Mouse (Mus musculus): ENCODE results near the gene Gstcd. TPM values are rescaled to one million over a fixed set of nuclear protein-coding genes. Genes with fewer than 3 reads are reported as not detected.

The Gstcd gene
- polyA plus RNA-seq, 1 experiment: 18.7 TPM

DNA sequence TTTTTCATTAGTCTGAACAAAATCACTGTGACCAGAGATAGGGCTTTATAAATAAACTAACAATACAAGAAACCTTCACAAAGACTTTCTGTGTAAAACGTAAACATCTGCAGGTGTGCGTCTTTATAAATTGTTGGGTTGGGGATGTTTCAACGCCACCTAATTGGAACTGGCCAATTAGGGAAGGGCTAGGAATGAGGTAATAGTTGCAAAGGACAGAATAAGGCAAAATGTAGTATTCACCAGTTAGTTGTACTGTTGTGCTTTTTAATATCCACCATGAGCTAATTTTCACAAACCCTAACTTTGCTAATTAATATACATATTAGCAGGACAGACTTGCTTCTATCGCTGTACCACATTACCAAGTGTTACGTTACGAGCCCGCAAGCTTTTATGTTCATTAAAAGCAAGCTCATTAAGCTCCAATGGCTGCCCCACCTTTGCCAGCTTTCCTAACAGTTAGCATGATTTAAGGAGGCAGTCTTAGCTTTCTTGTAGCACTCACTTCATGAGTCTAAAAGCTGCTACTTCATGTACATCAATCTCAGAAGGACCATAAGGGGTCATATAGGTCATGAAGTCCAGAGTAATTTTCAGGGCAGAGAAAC, 58.6 kb downstream of the Gstcd start:
- H3K4me3 ChIP-seq (ENCODE audit: control insufficient read depth, low read depth, low read length): no peak overlapping the region
- TF ChIP-seq POLR2A (IDR thresholded peaks at IDR 0.05; ENCODE audit: control insufficient read depth, low read depth, low read length) (no peak), CTCF (IDR thresholded peaks at IDR 0.05; ENCODE audit: control insufficient read depth, insufficient read depth, insufficient replicate concordance, low read depth, low read length) (no peak)
- no peaks in the 10 kb centered on the region for H3K4me1 ChIP-seq (ENCODE audit: control insufficient read depth, insufficient read depth, low read length)
- H3K27ac ChIP-seq (ENCODE audit: control insufficient read depth, insufficient read depth, low read depth, low read length): no peak overlapping the region
- no peaks in the 10 kb centered on the region for H3K36me3 ChIP-seq (ENCODE audit: control insufficient read depth, insufficient read depth, low read length)
- H3K27me3 ChIP-seq (ENCODE audit: control insufficient read depth, insufficient read depth, low read length): no peaks in the 10 kb centered on the region

- Histone ChIP-seq H3K4me3 (ENCODE audit: control insufficient read depth, low read depth, low read length) (no peak overlapping the region), H3K4me1 (ENCODE audit: control insufficient read depth, insufficient read depth, low read length) (no peaks in the 10 kb centered on the region), H3K27me3 (ENCODE audit: control insufficient read depth, insufficient read depth, low read length) (no peaks in the 10 kb centered on the region), H3K36me3 (ENCODE audit: control insufficient read depth, insufficient read depth, low read length) (no peaks in the 10 kb centered on the region), H3K27ac (ENCODE audit: control insufficient read depth, insufficient read depth, low read depth, low read length) (no peak overlapping the region)
- TF ChIP-seq POLR2A (IDR thresholded peaks at IDR 0.05; ENCODE audit: control insufficient read depth, low read depth, low read length) (no peak), CTCF (IDR thresholded peaks at IDR 0.05; ENCODE audit: control insufficient read depth, insufficient read depth, insufficient replicate concordance, low read depth, low read length) (no peak)
These were observed 64.9 kb downstream of the Gstcd start for GRCm38 (mm10) chr3:133026977-133027376.

- TF ChIP-seq CTCF (IDR thresholded peaks at IDR 0.05; ENCODE audit: control insufficient read depth, insufficient read depth, insufficient replicate concordance, low read depth, low read length): no peak
- no peak for TF ChIP-seq POLR2A (IDR thresholded peaks at IDR 0.05; ENCODE audit: control insufficient read depth, low read depth, low read length)
- H3K27ac ChIP-seq (ENCODE audit: control insufficient read depth, insufficient read depth, low read depth, low read length): no peak overlapping the region
- H3K4me3 ChIP-seq (ENCODE audit: control insufficient read depth, low read depth, low read length): no peak overlapping the region
- no peaks in the 10 kb centered on the region for H3K4me1 ChIP-seq (ENCODE audit: control insufficient read depth, insufficient read depth, low read length)
- H3K36me3 ChIP-seq (ENCODE audit: control insufficient read depth, insufficient read depth, low read length): no peaks in the 10 kb centered on the region
- no peaks in the 10 kb centered on the region for H3K27me3 ChIP-seq (ENCODE audit: control insufficient read depth, insufficient read depth, low read length)
These were observed 84.6 kb downstream of the Gstcd start for GRCm38 (mm10) chr3:133007250-133007649.

GRCm38 (mm10) chr3:132996299-132996698, 95.5 kb downstream of the Gstcd start:
- TF ChIP-seq CTCF (IDR thresholded peaks at IDR 0.05; ENCODE audit: control insufficient read depth, insufficient read depth, insufficient replicate concordance, low read depth, low read length): no peak
- TF ChIP-seq POLR2A (IDR thresholded peaks at IDR 0.05; ENCODE audit: control insufficient read depth, low read depth, low read length): no peak

GRCm38 (mm10) chr3:132995904-132996267, 95.9 kb downstream of the Gstcd start:
- H3K36me3 ChIP-seq (ENCODE audit: control insufficient read depth, insufficient read depth, low read length): no peaks in the 10 kb centered on the region
- no peak overlapping the region for H3K27ac ChIP-seq (ENCODE audit: control insufficient read depth, insufficient read depth, low read depth, low read length)
- H3K4me1 ChIP-seq (ENCODE audit: control insufficient read depth, insufficient read depth, low read length): no peaks in the 10 kb centered on the region

More at GRCm38 (mm10) chr3:132996299-132996698, 95.5 kb downstream of the Gstcd start:
- H3K36me3 ChIP-seq (ENCODE audit: control insufficient read depth, insufficient read depth, low read length): no peaks in the 10 kb centered on the region
- no peak overlapping the region for H3K27ac ChIP-seq (ENCODE audit: control insufficient read depth, insufficient read depth, low read depth, low read length)
- no peaks in the 10 kb centered on the region for H3K4me1 ChIP-seq (ENCODE audit: control insufficient read depth, insufficient read depth, low read length)
- H3K27me3 ChIP-seq (ENCODE audit: control insufficient read depth, insufficient read depth, low read length): no peaks in the 10 kb centered on the region
- no peak overlapping the region for H3K4me3 ChIP-seq (ENCODE audit: control insufficient read depth, low read depth, low read length)

DNA sequence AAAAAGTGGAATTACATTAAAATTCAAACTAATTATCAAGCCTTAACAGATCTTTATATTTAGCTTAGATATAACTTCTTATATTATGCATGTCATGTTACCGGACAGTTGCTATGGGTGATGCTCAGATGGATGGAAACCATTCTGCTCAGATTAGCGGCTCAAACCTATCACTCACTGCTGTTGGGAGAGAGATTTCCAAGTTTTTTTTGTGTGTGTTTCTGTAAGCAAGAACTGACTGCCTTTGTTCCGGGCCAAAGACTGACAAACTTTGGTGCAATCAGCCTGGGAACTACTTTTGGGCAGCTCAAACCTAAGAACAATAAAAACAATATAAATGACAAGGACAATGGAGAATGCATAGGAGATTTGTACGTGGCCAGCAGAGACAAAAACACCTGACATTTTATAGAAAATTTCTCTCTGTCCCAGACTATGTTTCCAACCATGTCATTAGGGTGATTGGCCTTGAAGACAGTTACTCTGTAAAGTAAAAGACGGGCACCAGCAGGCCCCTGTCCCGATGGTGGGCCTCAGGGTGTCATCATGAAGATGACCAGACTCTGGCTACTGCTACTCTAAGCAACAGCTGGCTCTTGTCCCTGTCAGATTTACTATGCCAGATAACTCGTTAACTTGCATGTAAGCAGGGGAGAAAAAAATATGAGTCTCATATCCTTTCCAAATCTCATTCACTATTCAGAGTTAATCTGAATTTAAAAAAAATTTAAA, 96.5 kb downstream of the Gstcd start:
- H3K27me3 ChIP-seq (ENCODE audit: control insufficient read depth, insufficient read depth, low read length): no peaks in the 10 kb centered on the region
- no peaks in the 10 kb centered on the region for H3K4me1 ChIP-seq (ENCODE audit: control insufficient read depth, insufficient read depth, low read length)
- H3K27ac ChIP-seq (ENCODE audit: control insufficient read depth, insufficient read depth, low read depth, low read length): no peak overlapping the region
- TF ChIP-seq CTCF (IDR thresholded peaks at IDR 0.05; ENCODE audit: control insufficient read depth, insufficient read depth, insufficient replicate concordance, low read depth, low read length) (no peak), POLR2A (IDR thresholded peaks at IDR 0.05; ENCODE audit: control insufficient read depth, low read depth, low read length) (no peak)
- no peaks in the 10 kb centered on the region for H3K36me3 ChIP-seq (ENCODE audit: control insufficient read depth, insufficient read depth, low read length)
- H3K4me3 ChIP-seq (ENCODE audit: control insufficient read depth, low read depth, low read length): no peak overlapping the region

More at GRCm38 (mm10) chr3:132995904-132996267, 95.9 kb downstream of the Gstcd start:
- TF ChIP-seq POLR2A (IDR thresholded peaks at IDR 0.05; ENCODE audit: control insufficient read depth, low read depth, low read length) (no peak), CTCF (IDR thresholded peaks at IDR 0.05; ENCODE audit: control insufficient read depth, insufficient read depth, insufficient replicate concordance, low read depth, low read length) (no peak)
- Histone ChIP-seq H3K27me3 (ENCODE audit: control insufficient read depth, insufficient read depth, low read length) (no peaks in the 10 kb centered on the region), H3K4me3 (ENCODE audit: control insufficient read depth, low read depth, low read length) (no peak overlapping the region)

DNA sequence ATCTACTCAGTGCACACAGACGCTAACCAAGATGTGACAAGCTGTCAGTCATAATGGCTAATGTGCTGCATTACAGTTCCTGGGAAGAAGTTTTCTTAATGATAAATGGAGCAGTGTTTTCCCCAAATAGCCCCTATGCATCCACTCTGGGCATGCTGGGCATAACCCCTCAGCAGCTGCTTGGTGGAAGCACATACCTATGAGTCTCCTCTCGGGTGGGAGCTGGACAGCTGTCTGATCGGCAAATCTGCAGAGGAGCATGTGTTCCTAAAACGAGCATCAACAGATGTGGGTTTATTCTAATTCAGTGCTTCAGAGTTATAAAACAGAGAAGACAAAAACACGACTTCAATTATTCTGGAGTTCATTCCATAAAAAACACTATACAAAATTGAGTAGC, 105.6 kb downstream of the Gstcd start:
- Histone ChIP-seq H3K27me3 (ENCODE audit: control insufficient read depth, insufficient read depth, low read length) (no peaks in the 10 kb centered on the region), H3K36me3 (ENCODE audit: control insufficient read depth, insufficient read depth, low read length) (no peaks in the 10 kb centered on the region), H3K27ac (ENCODE audit: control insufficient read depth, insufficient read depth, low read depth, low read length) (no peak overlapping the region), H3K4me3 (ENCODE audit: control insufficient read depth, low read depth, low read length) (no peak overlapping the region), H3K4me1 (ENCODE audit: control insufficient read depth, insufficient read depth, low read length) (no peaks in the 10 kb centered on the region)
- TF ChIP-seq POLR2A (IDR thresholded peaks at IDR 0.05; ENCODE audit: control insufficient read depth, low read depth, low read length): no peak
- TF ChIP-seq CTCF (IDR thresholded peaks at IDR 0.05; ENCODE audit: control insufficient read depth, insufficient read depth, insufficient replicate concordance, low read depth, low read length): no peak

Data from testis, adult 2 months (tissue).